Comparison of ENCODE assay signal across 10 mouse cellular contexts in the genomic region with DNA sequence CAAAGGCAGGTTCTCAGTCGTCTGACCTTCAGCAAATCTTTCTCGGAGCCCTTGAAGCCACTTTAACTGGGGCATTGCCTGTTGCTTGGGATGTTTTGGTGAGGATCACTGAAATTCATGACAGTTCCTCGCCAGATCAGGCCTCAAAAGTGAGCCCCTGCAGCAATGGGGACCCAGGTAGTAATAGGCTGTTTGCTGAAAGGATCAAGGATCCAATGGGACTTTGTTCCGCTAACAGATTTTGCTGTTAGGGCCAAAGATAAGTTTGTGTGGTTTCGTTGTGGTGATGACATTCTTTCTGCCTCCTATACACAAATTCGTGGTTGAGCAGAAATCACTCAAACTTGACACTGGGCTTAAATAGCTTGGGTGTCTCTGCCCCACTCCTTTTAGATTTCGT. TPM values are rescaled to one million over a fixed set of nuclear protein-coding genes. Genes with fewer than 3 reads are reported as not detected.
DNase-seq lines count a peak whose midpoint lies in the region; ATAC-seq and TF ChIP-seq lines count a peak whose summit lies in the region.
"Had no signal": no experiment of that assay in that cellular context is flagged by ENCODE, and none has a peak within 500 bp of the region (broad histone marks: within the 10 kb centered on the region; RNA-seq: fewer than 3 reads in every experiment).

No protein-coding gene starts in this region.

- no peak for ATAC-seq in embryonic facial prominence, embryonic 14.5 days (ENCODE audit: low read depth)
- no peak for ATAC-seq in intestine, embryonic 15.5 days
- ATAC-seq in neural tube, embryonic 13.5 days (ENCODE audit: low read depth): no peak
- no peak for ATAC-seq in activated CD4-positive, CD25-positive, alpha-beta regulatory T cell, adult 4 months

- WGBS in lung, adult 2 months: 32% methylated on average over 7 of the region's 7 CpGs
- WGBS in embryonic facial prominence, embryonic 14.5 days: 42% methylated on average over 7 of the region's 7 CpGs
- WGBS in intestine, embryonic 15.5 days: 30% methylated on average over 7 of the region's 7 CpGs
- 51% methylated on average over 7 of the region's 7 CpGs for WGBS in neural tube, embryonic 13.5 days

- peaks cover 8% of the 10 kb centered on the region; the same call in 1 of the 2 replicates for H3K4me1 ChIP-seq in lung, adult 2 months (ENCODE audit: control insufficient read depth, insufficient read depth, low read length)
- peaks cover 13% of the 10 kb centered on the region; the same call in 1 of the 2 replicates for H3K4me1 ChIP-seq in embryonic facial prominence, embryonic 14.5 days (ENCODE audit: control insufficient read depth, insufficient read depth, low read length)
- H3K4me1 ChIP-seq in intestine, embryonic 15.5 days (replicated peaks): peaks cover 23% of the 10 kb centered on the region
- peaks cover 31% of the 10 kb centered on the region for H3K4me1 ChIP-seq in neural tube, embryonic 13.5 days (replicated peaks)

- TF ChIP-seq POLR2A in lung, adult 2 months (IDR thresholded peaks at IDR 0.05; ENCODE audit: borderline replicate concordance, extremely low read depth, low read depth, low read length): no peak

- no peaks in the 10 kb centered on the region for H3K27me3 ChIP-seq in embryonic facial prominence, embryonic 14.5 days (replicated peaks; ENCODE audit: control insufficient read depth, insufficient read depth, low read length)
- H3K27me3 ChIP-seq in intestine, embryonic 15.5 days (replicated peaks): no peaks in the 10 kb centered on the region
- H3K27me3 ChIP-seq in neural tube, embryonic 13.5 days: no peaks in the 10 kb centered on the region

- no peak for DNase-seq in lung, adult 2 months
- no peak for DNase-seq in lung, postnatal 36 days
- DNase-seq in embryonic facial prominence, embryonic 14.5 days (ENCODE audit: low spot score): no peak
- no peak for DNase-seq in layer of hippocampus, postnatal 36 days
- no peak for DNase-seq in right cerebral cortex, postnatal 10 days (ENCODE audit: low spot score in 2 of 2)

- peaks cover 37% of the 10 kb centered on the region for H3K36me3 ChIP-seq in embryonic facial prominence, embryonic 14.5 days (ENCODE audit: control insufficient read depth, insufficient read depth, low read length)
- H3K36me3 ChIP-seq in intestine, embryonic 15.5 days: peaks cover 17% of the 10 kb centered on the region; the same call in 1 of the 2 replicates
- H3K36me3 ChIP-seq in neural tube, embryonic 13.5 days: peaks cover 25% of the 10 kb centered on the region

- no peaks in the 10 kb centered on the region for H3K9me3 ChIP-seq in embryonic facial prominence, embryonic 14.5 days (ENCODE audit: control insufficient read depth, low read length)
- no peaks in the 10 kb centered on the region for H3K9me3 ChIP-seq in intestine, embryonic 15.5 days
- no peaks in the 10 kb centered on the region for H3K9me3 ChIP-seq in neural tube, embryonic 13.5 days

- peak overlapping the region; percentile 92 for H3K4me2 ChIP-seq in embryonic facial prominence, embryonic 14.5 days (ENCODE audit: low read depth, low read length)
- peak overlapping the region; percentile 64 for H3K4me2 ChIP-seq in intestine, embryonic 15.5 days (replicated peaks)
- H3K4me2 ChIP-seq in neural tube, embryonic 13.5 days: peak overlapping the region; percentile 96

- peak overlapping the region; percentile 99 for H3K4me3 ChIP-seq in lung, adult 2 months (replicated peaks; ENCODE audit: extremely low read depth, low read depth, low read length)
- H3K4me3 ChIP-seq in embryonic facial prominence, embryonic 14.5 days (ENCODE audit: low read depth, low read length): peak overlapping the region; percentile 81
- H3K4me3 ChIP-seq in intestine, embryonic 15.5 days (replicated peaks): peak overlapping the region; percentile 78
- H3K4me3 ChIP-seq in neural tube, embryonic 13.5 days: peak overlapping the region; percentile 83

- peak overlapping the region; percentile 89 for H3K9ac ChIP-seq in embryonic facial prominence, embryonic 14.5 days (ENCODE audit: low read depth, low read length)
- H3K9ac ChIP-seq in intestine, embryonic 15.5 days: peak overlapping the region; percentile 89
- peak overlapping the region; percentile 84 for H3K9ac ChIP-seq in neural tube, embryonic 13.5 days

- TF ChIP-seq CTCF in lung, adult 2 months (IDR thresholded peaks at IDR 0.05; ENCODE audit: insufficient read depth, low read length): no peak

- H3K27ac ChIP-seq in embryonic facial prominence, embryonic 14.5 days (replicated peaks; ENCODE audit: low read depth, low read length): peak overlapping the region; percentile 83
- H3K27ac ChIP-seq in intestine, embryonic 15.5 days: peak overlapping the region; percentile 92
- peak overlapping the region; percentile 83; the same call in 1 of the 2 replicates for H3K27ac ChIP-seq in neural tube, embryonic 13.5 days (replicated peaks)

RNA-seq across cellular contexts. Expression of a gene that starts 0.6 kb away (rescaled TPM):
- polyA plus RNA-seq in lung, adult 2 months (2012; rRNA removed): 7.7 and 8.2 TPM in 2 replicates
- 11.4 and 14.1 TPM in 2 replicates for polyA plus RNA-seq in embryonic facial prominence, embryonic 14.5 days (2014; fragmentation: Nextera tagmentation; extraction: Ambion mirVana)
- 22.0 and 22.2 TPM in 2 replicates for polyA plus RNA-seq in intestine, embryonic 15.5 days (2015; fragmentation: Nextera tagmentation; extraction: Ambion mirVana)
- 19.0 and 20.6 TPM in 2 replicates for polyA plus RNA-seq in neural tube, embryonic 13.5 days (2015; fragmentation: Nextera tagmentation; extraction: Ambion mirVana)
- 10 to 100 TPM; 12.0 to 12.2 TPM for polyA plus RNA-seq in activated CD4-positive, CD25-positive, alpha-beta regulatory T cell, adult 4 months (2017; shearing (Covaris generic))
- total RNA-seq in layer of hippocampus, postnatal 36 days (2021): 10 to 100 TPM; 11.0 to 12.9 TPM

RNA-seq across cellular contexts. Expression of a gene that starts 0.7 kb away (rescaled TPM):
- 47.8 and 55.4 TPM in 2 replicates for polyA plus RNA-seq in lung, adult 2 months (2012; rRNA removed)
- polyA plus RNA-seq in embryonic facial prominence, embryonic 14.5 days (2014; fragmentation: Nextera tagmentation; extraction: Ambion mirVana): 42.4 and 47.5 TPM in 2 replicates
- 92.0 and 98.9 TPM in 2 replicates for polyA plus RNA-seq in intestine, embryonic 15.5 days (2015; fragmentation: Nextera tagmentation; extraction: Ambion mirVana)
- 37.0 and 43.3 TPM in 2 replicates for polyA plus RNA-seq in neural tube, embryonic 13.5 days (2015; fragmentation: Nextera tagmentation; extraction: Ambion mirVana)
- 100 to 1,000 TPM in 1 of 2 experiments, 10 to 100 TPM in 1; 95.0 to 108 TPM for polyA plus RNA-seq in activated CD4-positive, CD25-positive, alpha-beta regulatory T cell, adult 4 months (2017; shearing (Covaris generic))
- total RNA-seq in layer of hippocampus, postnatal 36 days (2021): 10 to 100 TPM; 33.2 to 40.8 TPM

RNA-seq across cellular contexts. Expression of a gene that starts 33.8 kb away (rescaled TPM):
- 89.5 and 94.0 TPM in 2 replicates for polyA plus RNA-seq in lung, adult 2 months (2012; rRNA removed)
- 29.2 and 32.1 TPM in 2 replicates for polyA plus RNA-seq in embryonic facial prominence, embryonic 14.5 days (2014; fragmentation: Nextera tagmentation; extraction: Ambion mirVana)
- polyA plus RNA-seq in intestine, embryonic 15.5 days (2015; fragmentation: Nextera tagmentation; extraction: Ambion mirVana): 89.8 and 90.4 TPM in 2 replicates
- polyA plus RNA-seq in neural tube, embryonic 13.5 days (2015; fragmentation: Nextera tagmentation; extraction: Ambion mirVana): 225 and 243 TPM in 2 replicates
- 10 to 100 TPM; 25.6 to 32.1 TPM for polyA plus RNA-seq in activated CD4-positive, CD25-positive, alpha-beta regulatory T cell, adult 4 months (2017; shearing (Covaris generic))
- 10 to 100 TPM; 21.0 to 22.7 TPM for total RNA-seq in layer of hippocampus, postnatal 36 days (2021)

RNA-seq across cellular contexts. Expression of a gene that starts 42.4 kb away (rescaled TPM):
- 0.23 TPM in 1 of 2 replicates, not detected in the other for polyA plus RNA-seq in lung, adult 2 months (2012; rRNA removed)
- not detected in 2 replicates for polyA plus RNA-seq in embryonic facial prominence, embryonic 14.5 days (2014; fragmentation: Nextera tagmentation; extraction: Ambion mirVana)
- not detected in 2 replicates for polyA plus RNA-seq in intestine, embryonic 15.5 days (2015; fragmentation: Nextera tagmentation; extraction: Ambion mirVana)
- polyA plus RNA-seq in neural tube, embryonic 13.5 days (2015; fragmentation: Nextera tagmentation; extraction: Ambion mirVana): not detected in 2 replicates
- not detected for polyA plus RNA-seq in activated CD4-positive, CD25-positive, alpha-beta regulatory T cell, adult 4 months (2017; shearing (Covaris generic))
- not detected for total RNA-seq in layer of hippocampus, postnatal 36 days (2021)
- total RNA-seq: adrenal gland, postnatal 4 days; left cerebral cortex, postnatal 10 days had no signal
